Mouse (Mus musculus): ENCODE results near the gene Pip4k2b.
"Not testable (repeated sequence)": the region's sequence is repeated elsewhere in the genome, so short reads cannot be mapped to it uniquely, and the experiment has no call there.

The Pip4k2b gene

GRCm38 (mm10) chr11:97744063-97744717 lies at the start of gene Pip4k2b:
Gene Pip4k2b (minus strand): TSS chr11:97744704.
- DNase-seq (ENCODE audit: low spot score in 2 of 2), result peak in 1 of 2 experiments; percentile 75

GRCm38 (mm10) chr11:97793165-97793564 lies 48.7 kb upstream of the Pip4k2b start:
- DNase-seq (ENCODE audit: low spot score in 2 of 2), result peak in 1 of 2 experiments; percentile 52

- not testable (repeated sequence) for DNase-seq (ENCODE audit: low spot score in 2 of 2)
Measured at GRCm38 (mm10) chr11:97790778-97791438, 46.4 kb upstream of the Pip4k2b start.

DNA sequence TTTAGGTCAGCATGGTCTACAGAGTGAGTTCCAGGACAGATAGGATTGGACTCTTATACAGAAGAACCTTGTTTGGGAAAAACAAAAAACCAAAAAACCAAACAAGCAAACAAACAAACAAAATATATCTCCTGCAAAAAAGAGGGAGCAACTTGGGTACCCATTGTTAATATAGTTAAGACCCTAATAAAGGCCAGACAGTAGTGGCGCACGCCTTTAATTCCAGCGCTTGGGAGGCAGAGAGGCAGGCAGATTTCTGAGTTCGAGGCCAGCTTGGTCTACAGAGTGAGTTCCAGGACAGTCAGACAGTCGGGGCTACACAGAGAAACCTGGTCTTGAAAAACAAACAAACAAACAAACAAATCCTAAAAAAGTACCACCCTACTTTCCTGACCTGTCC lies 45.2 kb upstream of the Pip4k2b start:
- DNase-seq (ENCODE audit: low spot score in 2 of 2), result no peak

DNA sequence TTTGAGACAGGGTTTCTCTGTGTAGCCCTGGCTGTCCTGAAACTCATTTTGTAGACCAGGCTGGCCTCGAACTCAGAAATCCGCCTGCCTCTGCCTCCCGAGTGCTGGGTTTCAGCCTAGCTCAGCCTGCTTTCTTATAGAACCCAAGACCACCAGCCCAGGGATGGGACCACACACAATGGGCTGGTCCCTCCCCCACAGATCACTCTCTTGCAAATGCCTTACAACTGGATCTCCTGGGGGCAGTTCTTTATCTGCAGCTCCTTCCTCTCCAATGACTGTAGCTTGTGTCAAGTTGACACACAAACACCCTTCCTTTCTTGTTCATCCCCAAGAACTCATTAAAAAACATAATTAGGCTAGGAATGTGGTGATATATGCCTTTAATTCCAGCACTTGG lies 43.5 kb upstream of the Pip4k2b start:
- DNase-seq (ENCODE audit: low spot score in 2 of 2), result no peak

DNA sequence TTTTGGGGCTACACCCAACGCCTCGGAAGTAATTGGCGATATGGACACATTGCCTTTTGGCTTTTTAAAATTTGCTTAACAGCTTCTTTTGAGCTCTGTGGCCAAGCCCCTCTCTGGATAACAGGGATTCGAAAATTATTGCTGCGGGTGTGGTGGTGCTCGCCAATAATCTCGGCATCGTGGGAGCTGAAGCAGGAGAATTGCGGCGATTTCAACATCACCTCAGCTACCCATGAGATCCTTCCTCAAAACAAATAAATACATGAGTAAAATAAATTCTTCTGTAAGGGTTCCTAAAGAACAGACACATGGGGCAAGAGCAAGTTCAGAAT lies 38.0 kb upstream of the Pip4k2b start:
- no peak for DNase-seq (ENCODE audit: low spot score in 2 of 2)

DNA sequence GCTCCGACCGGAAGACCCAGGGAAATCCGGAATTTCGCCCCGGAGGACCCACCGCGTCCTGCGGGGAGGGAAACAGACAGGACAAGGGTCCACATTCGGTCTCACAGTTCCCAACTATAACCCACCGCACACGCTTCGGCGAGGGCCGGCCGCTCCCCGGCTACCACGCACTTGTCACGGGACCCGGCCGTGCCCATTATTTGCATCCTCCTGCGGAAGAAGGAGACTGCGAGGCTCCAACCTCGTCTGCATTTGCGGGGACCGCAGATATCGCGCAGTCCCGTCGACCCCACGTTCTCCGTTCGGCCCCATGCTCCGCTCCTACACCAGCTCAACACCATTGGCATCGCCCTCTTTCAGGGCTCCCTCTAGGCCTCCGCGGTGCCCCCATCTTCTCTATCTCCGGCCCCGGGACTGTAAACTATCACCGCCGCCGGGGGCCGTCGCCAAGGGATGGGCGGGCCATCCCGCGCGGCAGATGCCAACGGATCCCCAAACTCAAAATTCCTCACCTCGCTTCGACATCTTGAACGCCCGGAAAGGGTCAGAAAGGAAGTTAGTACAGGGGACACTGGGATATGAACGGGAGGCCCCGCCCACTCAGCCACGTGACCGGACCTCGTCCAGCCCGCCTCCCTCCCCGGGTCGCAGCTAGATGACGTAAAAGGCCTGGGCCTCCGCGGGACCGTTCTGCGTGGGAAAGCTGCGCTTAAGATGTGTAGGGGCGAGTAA lies 37.5 kb upstream of the Pip4k2b start, which contains the start of gene Rpl23:
Gene Rpl23 (minus strand): TSS at position 606 of the 732 bp plus-strand sequence.
- peak; percentile 99 to 100 for DNase-seq (ENCODE audit: low spot score in 2 of 2)

DNA sequence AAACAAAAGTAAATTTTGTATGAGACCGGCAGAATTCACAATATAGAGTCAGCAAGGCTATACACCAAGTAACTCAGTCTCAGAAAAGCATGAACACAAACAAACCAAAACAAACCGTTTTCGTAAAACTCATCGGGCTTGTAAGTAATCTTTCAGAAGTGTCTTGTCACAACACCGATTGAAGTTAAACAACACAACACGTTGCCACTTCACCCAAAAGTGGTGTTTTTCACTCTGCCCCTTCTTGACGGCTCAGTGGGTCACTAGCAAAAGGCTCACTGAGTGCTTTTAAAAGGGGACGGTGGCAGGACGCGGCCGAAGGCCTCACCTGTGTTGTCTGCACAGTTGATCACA lies 37.0 kb upstream of the Pip4k2b start:
- DNase-seq (ENCODE audit: low spot score in 2 of 2), result no peak

- no peak for DNase-seq (ENCODE audit: low spot score in 2 of 2)
Measured at GRCm38 (mm10) chr11:97779968-97780701, 35.6 kb upstream of the Pip4k2b start.

DNA sequence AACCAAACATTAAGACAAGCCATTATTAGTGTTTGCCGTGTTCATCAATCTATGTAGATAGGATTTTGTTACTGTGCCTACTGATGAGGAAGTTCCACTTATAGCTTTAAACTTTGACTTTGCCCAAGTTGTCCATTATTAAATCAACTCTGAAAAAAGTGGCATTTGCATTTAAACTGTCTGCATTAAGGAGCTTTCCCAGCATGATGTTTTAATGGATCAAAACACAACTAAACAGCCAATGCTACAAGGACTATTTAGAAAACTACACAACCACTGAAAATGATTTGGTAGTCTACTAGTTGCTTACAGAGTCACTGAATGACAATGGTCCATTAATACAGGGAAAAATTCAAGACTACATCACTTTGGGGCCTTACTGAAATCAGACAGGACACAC lies 34.4 kb upstream of the Pip4k2b start:
- no peak for DNase-seq (ENCODE audit: low spot score in 2 of 2)

DNA sequence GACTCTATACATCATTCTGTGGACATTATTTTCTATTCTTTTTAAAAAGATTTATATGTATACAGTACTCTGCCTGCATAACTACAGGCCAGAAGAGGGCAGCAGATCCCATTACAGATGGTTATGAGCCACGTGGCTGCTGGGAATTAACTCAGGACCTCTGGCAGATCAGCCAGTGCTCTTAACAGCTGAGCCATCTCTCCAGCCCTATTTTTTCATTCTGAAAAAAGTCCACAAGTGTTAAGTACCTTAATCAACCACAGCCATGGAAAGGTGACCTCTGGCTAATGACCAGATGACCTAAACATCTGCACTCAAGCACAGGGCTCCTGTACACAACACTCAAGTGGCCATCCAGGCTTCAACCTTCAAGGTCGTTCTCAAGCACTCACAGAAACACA lies 32.6 kb upstream of the Pip4k2b start:
- peak in 1 of 2 experiments; percentile 54 for DNase-seq (ENCODE audit: low spot score in 2 of 2)

- DNase-seq (ENCODE audit: low spot score in 2 of 2), result no peak
Measured at GRCm38 (mm10) chr11:97776497-97777128, 32.1 kb upstream of the Pip4k2b start.

DNA sequence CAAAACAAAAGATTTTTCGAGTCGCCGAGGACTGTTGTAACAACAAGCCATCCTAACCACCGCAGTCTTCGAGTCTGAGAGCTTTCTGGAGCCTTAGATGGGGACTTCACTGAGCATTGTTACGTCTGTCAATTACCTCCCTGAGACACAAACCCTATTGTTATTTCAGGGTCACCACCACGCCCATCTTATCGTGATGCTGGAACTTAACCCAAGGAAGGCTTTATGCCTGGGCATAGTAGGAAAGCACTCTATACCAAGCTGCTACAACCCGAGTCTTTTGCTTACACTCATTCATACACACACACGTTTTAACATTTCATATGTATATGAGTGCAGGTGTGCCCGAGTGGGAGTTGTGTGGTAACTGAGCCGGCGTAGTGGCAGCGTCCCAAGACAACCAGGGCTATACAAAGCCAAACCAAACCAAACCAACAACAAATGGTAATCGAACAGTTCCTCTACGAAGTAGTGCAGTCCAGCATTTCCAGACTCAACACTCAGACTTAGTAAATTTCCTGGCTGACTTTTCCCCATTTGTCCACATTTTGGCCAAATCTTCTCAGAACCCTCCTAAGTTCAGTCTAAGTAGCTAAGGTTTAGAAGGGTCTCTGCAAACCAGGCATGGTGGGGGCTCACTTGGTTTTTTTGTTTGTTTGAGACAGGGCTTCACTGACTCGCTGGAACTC lies 31.4 kb upstream of the Pip4k2b start, which contains the start of gene 1700001P01Rik:
Gene 1700001P01Rik (minus strand): TSS at position 111 of the 689 bp plus-strand sequence.
- no peak for DNase-seq (ENCODE audit: low spot score in 2 of 2)

GRCm38 (mm10) chr11:97775186-97775585 lies 30.7 kb upstream of the Pip4k2b start:
- DNase-seq (ENCODE audit: low spot score in 2 of 2), result no peak

- DNase-seq (ENCODE audit: low spot score in 2 of 2), result no peak
Measured at GRCm38 (mm10) chr11:97771410-97771809, 26.9 kb upstream of the Pip4k2b start.

DNA sequence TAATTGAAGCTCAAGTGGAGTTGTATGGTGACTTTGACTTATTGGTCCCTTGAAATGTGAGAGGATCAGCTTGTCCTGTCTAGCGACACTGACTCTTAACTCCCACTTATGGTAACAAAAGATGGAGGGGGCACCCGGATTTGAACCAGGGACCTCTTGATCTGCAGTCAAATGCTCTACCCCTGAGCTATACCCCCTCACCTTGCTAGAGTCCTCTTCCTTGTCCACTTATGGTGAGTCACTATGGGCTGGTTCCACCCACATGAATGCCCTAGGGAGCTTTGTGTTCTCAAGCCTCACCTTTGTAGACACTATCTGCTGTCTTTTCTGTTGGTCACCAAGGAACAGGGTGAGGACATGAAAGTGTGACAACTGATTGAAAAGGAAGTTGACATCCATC lies 25.2 kb upstream of the Pip4k2b start:
- no peak for DNase-seq (ENCODE audit: low spot score in 2 of 2)

- peak; percentile 93 to 96 for DNase-seq (ENCODE audit: low spot score in 2 of 2)
Measured at GRCm38 (mm10) chr11:97766154-97766881, 21.8 kb upstream of the Pip4k2b start, which contains the start of gene Cwc25. Gene Cwc25 (minus strand): TSS chr11:97766556.

- no peak for DNase-seq (ENCODE audit: low spot score in 2 of 2)
Measured at GRCm38 (mm10) chr11:97761638-97762037, 17.1 kb upstream of the Pip4k2b start.

DNA sequence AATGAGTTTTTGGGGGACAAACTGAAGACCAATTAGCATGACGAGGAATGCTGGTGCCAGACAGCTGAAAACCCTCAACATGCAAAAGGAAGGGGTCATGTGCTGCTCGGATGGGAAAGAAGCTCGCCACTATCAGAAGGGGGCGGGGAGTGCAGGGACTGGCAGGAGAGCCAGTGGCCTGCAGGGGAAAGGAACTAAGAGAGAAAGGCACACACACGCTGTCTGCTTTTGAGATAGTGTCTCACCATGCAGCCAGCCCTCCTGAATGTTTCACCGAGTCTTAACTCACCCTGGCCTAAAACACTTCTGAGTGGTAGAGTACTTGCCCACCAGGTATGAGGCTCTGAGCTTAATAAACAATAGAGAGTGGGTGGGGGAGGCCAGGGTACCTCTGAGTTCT lies 14.4 kb upstream of the Pip4k2b start:
- DNase-seq (ENCODE audit: low spot score in 2 of 2), result no peak

DNA sequence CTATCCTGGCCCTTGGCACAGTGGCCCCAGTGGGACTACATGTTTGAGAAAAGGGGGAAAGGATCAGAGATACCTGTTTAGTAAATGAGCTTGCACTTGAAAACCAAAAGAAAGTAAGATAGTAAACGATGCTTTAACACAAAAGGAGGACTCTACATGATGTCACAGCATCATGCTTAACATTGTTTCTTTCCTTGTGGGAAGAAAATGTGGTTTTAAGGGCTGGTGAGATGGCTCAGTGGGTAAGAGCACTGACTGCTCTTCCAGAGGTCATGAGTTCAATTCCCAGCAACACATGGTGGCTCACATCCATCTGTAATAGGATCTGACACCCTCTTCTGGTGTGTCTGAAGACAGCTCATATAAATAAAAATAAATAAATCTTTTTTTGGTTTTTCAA lies 13.6 kb upstream of the Pip4k2b start:
- DNase-seq (ENCODE audit: low spot score in 2 of 2), result no peak

All from spleen, postnatal 10 days (tissue).